Mouse (Mus musculus): ENCODE data around the gene Basp1. TPM values are rescaled to one million over a fixed set of nuclear protein-coding genes. Genes with fewer than 3 reads are reported as not detected.

Gene Basp1
- polyA plus RNA-seq, 1 experiment from 2014 or later, result 216 TPM

- ATAC-seq (ENCODE audit: low read depth), result no peak
- Histone ChIP-seq H3K4me1 (ENCODE audit: control insufficient read depth, insufficient read depth, low read length) (no peaks in the 10 kb centered on the region), H3K4me2 (ENCODE audit: low read depth, low read length) (0 out of 2 replicates have a peak overlapping the region, but pooled peaks have one; percentile 22), H3K27me3 (ENCODE audit: control insufficient read depth, insufficient read depth, low read length) (no peaks in the 10 kb centered on the region), H3K9ac (replicated peaks; ENCODE audit: low read depth, low read length) (no peak overlapping the region), H3K9me3 (ENCODE audit: control insufficient read depth, low read length) (no peaks in the 10 kb centered on the region), H3K4me3 (ENCODE audit: low read depth, low read length) (no peak overlapping the region), H3K27ac (ENCODE audit: low read depth, low read length) (no peak overlapping the region), H3K36me3 (ENCODE audit: control insufficient read depth, insufficient read depth, low read length) (no peaks in the 10 kb centered on the region)
- 37% methylated on average over 8 of the region's 8 CpGs for WGBS
Measured at GRCm38 (mm10) chr15:25446155-25446487, 32.6 kb upstream of the Basp1 start.

- Histone ChIP-seq H3K27me3 (ENCODE audit: control insufficient read depth, insufficient read depth, low read length) (no peaks in the 10 kb centered on the region), H3K27ac (ENCODE audit: low read depth, low read length) (no peak overlapping the region), H3K36me3 (ENCODE audit: control insufficient read depth, insufficient read depth, low read length) (no peaks in the 10 kb centered on the region), H3K4me2 (ENCODE audit: low read depth, low read length) (peak overlapping the region; percentile 22; the same call in 1 of the 2 replicates), H3K4me1 (ENCODE audit: control insufficient read depth, insufficient read depth, low read length) (no peaks in the 10 kb centered on the region), H3K9me3 (ENCODE audit: control insufficient read depth, low read length) (no peaks in the 10 kb centered on the region), H3K9ac (replicated peaks; ENCODE audit: low read depth, low read length) (no peak overlapping the region), H3K4me3 (ENCODE audit: low read depth, low read length) (no peak overlapping the region)
- ATAC-seq (ENCODE audit: low read depth), result no peak
- 20% methylated on average over 17 of the region's 17 CpGs for WGBS
Measured at GRCm38 (mm10) chr15:25445361-25446154, 32.0 kb upstream of the Basp1 start.

GRCm38 (mm10) chr15:25444208-25444607 lies 30.6 kb upstream of the Basp1 start:
- no peak overlapping the region for H3K4me3 ChIP-seq (ENCODE audit: low read depth, low read length)
- no peak overlapping the region for H3K4me2 ChIP-seq (ENCODE audit: low read depth, low read length)
- H3K9ac ChIP-seq (replicated peaks; ENCODE audit: low read depth, low read length), result no peak overlapping the region
- no peak overlapping the region for H3K27ac ChIP-seq (ENCODE audit: low read depth, low read length)
- no peaks in the 10 kb centered on the region for H3K27me3 ChIP-seq (ENCODE audit: control insufficient read depth, insufficient read depth, low read length)
- H3K9me3 ChIP-seq (ENCODE audit: control insufficient read depth, low read length), result no peaks in the 10 kb centered on the region
- no peaks in the 10 kb centered on the region for H3K36me3 ChIP-seq (ENCODE audit: control insufficient read depth, insufficient read depth, low read length)
- no peak for ATAC-seq (ENCODE audit: low read depth)
- no peaks in the 10 kb centered on the region for H3K4me1 ChIP-seq (ENCODE audit: control insufficient read depth, insufficient read depth, low read length)
- WGBS, result 79% methylated on average over 10 of the region's 10 CpGs

- no peaks in the 10 kb centered on the region for H3K9me3 ChIP-seq (ENCODE audit: control insufficient read depth, low read length)
- H3K36me3 ChIP-seq (ENCODE audit: control insufficient read depth, insufficient read depth, low read length), result no peaks in the 10 kb centered on the region
- ATAC-seq (ENCODE audit: low read depth), result no peak
- H3K9ac ChIP-seq (replicated peaks; ENCODE audit: low read depth, low read length), result no peak overlapping the region
- no peak overlapping the region for H3K4me3 ChIP-seq (ENCODE audit: low read depth, low read length)
- H3K27ac ChIP-seq (ENCODE audit: low read depth, low read length), result no peak overlapping the region
- H3K27me3 ChIP-seq (ENCODE audit: control insufficient read depth, insufficient read depth, low read length), result no peaks in the 10 kb centered on the region
- 63% methylated on average over 8 of the region's 8 CpGs for WGBS
- no peaks in the 10 kb centered on the region for H3K4me1 ChIP-seq (ENCODE audit: control insufficient read depth, insufficient read depth, low read length)
- H3K4me2 ChIP-seq (ENCODE audit: low read depth, low read length), result no peak overlapping the region
Measured at GRCm38 (mm10) chr15:25443140-25443790, 29.7 kb upstream of the Basp1 start.

GRCm38 (mm10) chr15:25441868-25442185 lies 28.3 kb upstream of the Basp1 start:
- ATAC-seq (ENCODE audit: low read depth), result no peak
- Histone ChIP-seq H3K27me3 (ENCODE audit: control insufficient read depth, insufficient read depth, low read length) (no peaks in the 10 kb centered on the region), H3K4me1 (ENCODE audit: control insufficient read depth, insufficient read depth, low read length) (no peaks in the 10 kb centered on the region), H3K36me3 (ENCODE audit: control insufficient read depth, insufficient read depth, low read length) (no peaks in the 10 kb centered on the region), H3K4me3 (ENCODE audit: low read depth, low read length) (no peak overlapping the region), H3K9ac (replicated peaks; ENCODE audit: low read depth, low read length) (no peak overlapping the region), H3K4me2 (ENCODE audit: low read depth, low read length) (no peak overlapping the region), H3K27ac (ENCODE audit: low read depth, low read length) (no peak overlapping the region), H3K9me3 (ENCODE audit: control insufficient read depth, low read length) (no peaks in the 10 kb centered on the region)
- WGBS, result 77% methylated on average over 9 of the region's 9 CpGs

GRCm38 (mm10) chr15:25440991-25441867 lies 27.7 kb upstream of the Basp1 start:
- no peak for ATAC-seq (ENCODE audit: low read depth)

GRCm38 (mm10) chr15:25440317-25440716 lies 26.8 kb upstream of the Basp1 start:
- Histone ChIP-seq H3K4me2 (ENCODE audit: low read depth, low read length) (no peak overlapping the region), H3K36me3 (ENCODE audit: control insufficient read depth, insufficient read depth, low read length) (no peaks in the 10 kb centered on the region), H3K27ac (ENCODE audit: low read depth, low read length) (no peak overlapping the region), H3K9me3 (ENCODE audit: control insufficient read depth, low read length) (no peaks in the 10 kb centered on the region), H3K27me3 (ENCODE audit: control insufficient read depth, insufficient read depth, low read length) (no peaks in the 10 kb centered on the region), H3K9ac (replicated peaks; ENCODE audit: low read depth, low read length) (no peak overlapping the region), H3K4me1 (ENCODE audit: control insufficient read depth, insufficient read depth, low read length) (no peaks in the 10 kb centered on the region), H3K4me3 (ENCODE audit: low read depth, low read length) (no peak overlapping the region)
- ATAC-seq (ENCODE audit: low read depth), result no peak
- WGBS, result 84% methylated on average over 8 of the region's 8 CpGs

More at GRCm38 (mm10) chr15:25440991-25441867, 27.7 kb upstream of the Basp1 start:
- no peaks in the 10 kb centered on the region for H3K4me1 ChIP-seq (ENCODE audit: control insufficient read depth, insufficient read depth, low read length)
- peak overlapping the region; percentile 4; the same call in 1 of the 2 replicates for H3K4me2 ChIP-seq (ENCODE audit: low read depth, low read length)
- no peak overlapping the region for H3K27ac ChIP-seq (ENCODE audit: low read depth, low read length)
- 25% methylated on average over 24 of the region's 24 CpGs for WGBS
- H3K27me3 ChIP-seq (ENCODE audit: control insufficient read depth, insufficient read depth, low read length), result no peaks in the 10 kb centered on the region
- no peak overlapping the region for H3K4me3 ChIP-seq (ENCODE audit: low read depth, low read length)
- no peaks in the 10 kb centered on the region for H3K36me3 ChIP-seq (ENCODE audit: control insufficient read depth, insufficient read depth, low read length)
- no peaks in the 10 kb centered on the region for H3K9me3 ChIP-seq (ENCODE audit: control insufficient read depth, low read length)
- no peak overlapping the region for H3K9ac ChIP-seq (replicated peaks; ENCODE audit: low read depth, low read length)

GRCm38 (mm10) chr15:25432341-25432740 lies 18.8 kb upstream of the Basp1 start:
- ATAC-seq (ENCODE audit: low read depth), result no peak
- no peak overlapping the region for H3K4me2 ChIP-seq (ENCODE audit: low read depth, low read length)
- no peaks in the 10 kb centered on the region for H3K36me3 ChIP-seq (ENCODE audit: control insufficient read depth, insufficient read depth, low read length)
- no peak overlapping the region for H3K4me3 ChIP-seq (ENCODE audit: low read depth, low read length)
- no peaks in the 10 kb centered on the region for H3K27me3 ChIP-seq (ENCODE audit: control insufficient read depth, insufficient read depth, low read length)
- H3K9me3 ChIP-seq (ENCODE audit: control insufficient read depth, low read length), result no peaks in the 10 kb centered on the region
- no peaks in the 10 kb centered on the region for H3K4me1 ChIP-seq (ENCODE audit: control insufficient read depth, insufficient read depth, low read length)
- no peak overlapping the region for H3K9ac ChIP-seq (replicated peaks; ENCODE audit: low read depth, low read length)
- H3K27ac ChIP-seq (ENCODE audit: low read depth, low read length), result no peak overlapping the region
- WGBS, result 32% methylated on average over 1 of the region's 1 CpGs

- Histone ChIP-seq H3K4me1 (ENCODE audit: control insufficient read depth, insufficient read depth, low read length) (no peaks in the 10 kb centered on the region), H3K9me3 (ENCODE audit: control insufficient read depth, low read length) (no peaks in the 10 kb centered on the region), H3K9ac (replicated peaks; ENCODE audit: low read depth, low read length) (no peak overlapping the region), H3K4me3 (ENCODE audit: low read depth, low read length) (no peak overlapping the region), H3K4me2 (ENCODE audit: low read depth, low read length) (no peak overlapping the region), H3K27me3 (ENCODE audit: control insufficient read depth, insufficient read depth, low read length) (no peaks in the 10 kb centered on the region), H3K27ac (ENCODE audit: low read depth, low read length) (no peak overlapping the region), H3K36me3 (ENCODE audit: control insufficient read depth, insufficient read depth, low read length) (no peaks in the 10 kb centered on the region)
- no peak for ATAC-seq (ENCODE audit: low read depth)
- 86% methylated on average over 3 of the region's 3 CpGs for WGBS
Measured at GRCm38 (mm10) chr15:25430167-25430566, 16.6 kb upstream of the Basp1 start.

Data from neural tube, embryonic 14.5 days (tissue).